Mouse (Mus musculus): ENCODE measurements around the gene Map2k1. TPM values are rescaled to one million over a fixed set of nuclear protein-coding genes. Genes with fewer than 3 reads are reported as not detected.
"Not testable (repeated sequence)": the region's sequence is repeated elsewhere in the genome, so short reads cannot be mapped to it uniquely, and the experiment has no call there.

Map2k1 gene
- 105 and 109 TPM in 2 replicates for polyA plus RNA-seq (2014; fragmentation: Nextera tagmentation; extraction: Ambion mirVana)

DNA sequence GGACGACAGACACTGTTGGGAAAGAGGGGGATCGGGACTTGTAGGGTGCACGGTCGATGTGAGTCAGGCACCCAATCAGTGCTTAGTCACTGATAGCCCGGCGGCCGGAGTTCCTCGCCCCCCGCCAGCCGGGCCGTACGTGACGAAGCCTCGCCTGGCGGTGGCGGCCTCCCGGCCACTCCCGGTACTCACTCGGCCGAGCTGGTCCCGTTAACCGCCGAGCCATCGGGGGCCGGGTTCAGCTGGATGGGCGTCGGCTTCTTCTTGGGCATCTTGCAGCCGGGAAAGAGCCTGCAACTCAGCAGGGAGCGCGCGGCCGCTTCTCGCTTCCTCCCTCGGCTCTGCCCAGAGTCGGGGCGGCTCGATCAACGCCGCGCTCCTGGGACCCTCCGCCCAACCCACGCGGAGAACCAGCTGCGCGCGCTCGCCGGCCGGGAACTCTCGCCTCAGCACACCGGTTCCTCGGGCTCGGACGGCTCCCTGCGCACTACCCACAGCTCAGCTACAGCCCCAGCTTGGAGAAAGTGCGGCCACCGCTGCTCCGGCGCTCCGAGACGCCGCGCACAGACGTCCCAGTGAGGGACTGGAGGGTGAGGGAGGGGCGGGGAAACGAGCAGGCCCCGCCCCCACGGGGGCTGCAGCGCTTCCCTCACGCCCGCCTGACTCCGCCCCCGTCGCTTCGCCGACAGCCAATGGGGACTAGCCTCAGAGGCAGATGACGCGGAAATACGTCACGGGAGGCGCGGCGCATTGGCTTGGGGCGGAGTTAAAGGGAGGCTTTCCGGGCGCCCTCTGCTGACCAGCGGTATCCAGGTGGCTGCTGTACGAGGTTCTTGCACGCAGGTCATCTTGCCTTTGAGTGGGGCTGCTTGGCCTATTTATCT is at the start of gene Map2k1:
Map2k1 (minus strand) TSS at position 611 of the 884 bp plus-strand sequence.
- peak within 1 kb of the TSS; percentile 92 for H3K27ac ChIP-seq (replicated peaks; ENCODE audit: low read depth, low read length)
- ATAC-seq (ENCODE audit: low read depth), result peak; percentile 96
- H3K36me3 ChIP-seq (ENCODE audit: control insufficient read depth, insufficient read depth, low read length), result no peaks in the 10 kb centered on the region
- WGBS, result under 1% methylated on average over 42 of the region's 89 CpGs
- H3K9ac ChIP-seq (ENCODE audit: low read depth, low read length), result peak within 1 kb of the TSS; percentile 92
- no peaks in the 10 kb centered on the region for H3K9me3 ChIP-seq (ENCODE audit: control insufficient read depth, low read length)
- no peaks in the 10 kb centered on the region for H3K27me3 ChIP-seq (replicated peaks; ENCODE audit: control insufficient read depth, insufficient read depth, low read length)
- peak; percentile 99 for DNase-seq (ENCODE audit: low spot score)
- peak within 1 kb of the TSS; percentile 84 for H3K4me2 ChIP-seq (ENCODE audit: low read depth, low read length)
- H3K4me3 ChIP-seq (ENCODE audit: low read depth, low read length), result peak within 1 kb of the TSS; percentile 97
- H3K4me1 ChIP-seq (ENCODE audit: control insufficient read depth, insufficient read depth, low read length), result peaks cover 14% of the 10 kb centered on the region

DNA sequence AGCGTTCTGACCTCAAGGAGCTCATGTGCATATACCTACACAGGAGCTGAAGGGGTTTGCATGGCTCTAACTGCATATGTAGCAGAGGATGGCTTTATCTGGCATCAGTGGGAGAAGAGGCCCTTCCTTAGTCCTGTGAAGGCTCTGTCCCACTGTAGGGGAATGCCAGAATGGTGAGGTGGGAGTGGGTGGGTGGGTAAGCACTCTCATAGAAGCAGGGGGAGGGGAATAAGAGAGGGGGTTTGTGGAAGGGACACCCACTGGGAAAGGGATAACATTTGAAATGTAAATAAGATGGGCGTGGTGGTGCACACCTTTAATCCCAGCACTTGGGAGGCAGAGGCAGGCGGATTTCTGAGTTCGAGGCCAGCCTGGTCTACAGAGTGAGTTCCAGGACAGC is 49.7 kb upstream of the Map2k1 start:
- ATAC-seq (ENCODE audit: low read depth); H3K9me3 ChIP-seq (ENCODE audit: control insufficient read depth, low read length); H3K27me3 ChIP-seq (replicated peaks; ENCODE audit: control insufficient read depth, insufficient read depth, low read length); H3K27ac ChIP-seq (replicated peaks; ENCODE audit: low read depth, low read length); DNase-seq (ENCODE audit: low spot score); H3K4me3 ChIP-seq (ENCODE audit: low read depth, low read length); H3K4me2 ChIP-seq (ENCODE audit: low read depth, low read length); H3K4me1 ChIP-seq (ENCODE audit: control insufficient read depth, insufficient read depth, low read length); H3K9ac ChIP-seq (ENCODE audit: low read depth, low read length): not testable (repeated sequence)
- peaks cover 90% of the 10 kb centered on the region for H3K36me3 ChIP-seq (ENCODE audit: control insufficient read depth, insufficient read depth, low read length)
- 86% methylated on average over 4 of the region's 4 CpGs for WGBS

DNA sequence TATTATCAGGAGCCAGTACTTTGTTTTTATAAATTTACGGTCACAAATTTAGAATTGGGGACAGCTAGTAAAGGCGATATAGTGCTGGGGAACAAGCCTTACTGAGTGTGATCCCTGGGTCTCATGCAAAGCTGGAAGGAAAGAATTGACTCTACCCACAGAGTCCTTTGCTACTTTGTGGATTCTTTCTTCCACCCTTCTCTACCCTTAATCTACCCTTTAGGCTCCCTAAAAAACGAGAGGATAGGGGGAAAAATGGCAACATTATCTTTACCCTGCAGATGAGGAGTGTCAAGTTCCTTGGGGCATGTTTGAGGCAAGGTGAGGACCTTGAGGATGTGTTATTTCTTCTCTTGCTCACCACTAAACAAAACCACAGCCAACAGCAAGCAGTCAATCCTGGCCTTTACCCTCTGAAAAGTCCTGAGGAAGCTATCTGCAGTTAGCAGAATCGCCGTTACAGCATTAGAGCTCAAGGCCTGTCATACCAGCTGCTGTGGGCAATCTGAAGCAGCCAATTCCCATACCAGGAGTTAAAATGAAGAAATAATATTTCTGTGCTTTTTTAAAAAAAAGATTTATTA is 29.1 kb upstream of the Map2k1 start:
- Histone ChIP-seq H3K9ac (ENCODE audit: low read depth, low read length) (peak overlapping the region; percentile 96), H3K4me1 (ENCODE audit: control insufficient read depth, insufficient read depth, low read length) (peaks cover 5% of the 10 kb centered on the region; the same call in 1 of the 2 replicates), H3K27ac (replicated peaks; ENCODE audit: low read depth, low read length) (no peak overlapping the region), H3K9me3 (ENCODE audit: control insufficient read depth, low read length) (no peaks in the 10 kb centered on the region), H3K4me2 (ENCODE audit: low read depth, low read length) (peak overlapping the region; percentile 60), H3K27me3 (replicated peaks; ENCODE audit: control insufficient read depth, insufficient read depth, low read length) (no peaks in the 10 kb centered on the region), H3K36me3 (ENCODE audit: control insufficient read depth, insufficient read depth, low read length) (0 out of 2 replicates have a peak, but pooled peaks cover 7% of the 10 kb centered on the region), H3K4me3 (ENCODE audit: low read depth, low read length) (peak overlapping the region; percentile 87)
- no peak for DNase-seq (ENCODE audit: low spot score)
- ATAC-seq (ENCODE audit: low read depth), result no peak
- WGBS, result 56% methylated on average over 5 of the region's 5 CpGs

DNA sequence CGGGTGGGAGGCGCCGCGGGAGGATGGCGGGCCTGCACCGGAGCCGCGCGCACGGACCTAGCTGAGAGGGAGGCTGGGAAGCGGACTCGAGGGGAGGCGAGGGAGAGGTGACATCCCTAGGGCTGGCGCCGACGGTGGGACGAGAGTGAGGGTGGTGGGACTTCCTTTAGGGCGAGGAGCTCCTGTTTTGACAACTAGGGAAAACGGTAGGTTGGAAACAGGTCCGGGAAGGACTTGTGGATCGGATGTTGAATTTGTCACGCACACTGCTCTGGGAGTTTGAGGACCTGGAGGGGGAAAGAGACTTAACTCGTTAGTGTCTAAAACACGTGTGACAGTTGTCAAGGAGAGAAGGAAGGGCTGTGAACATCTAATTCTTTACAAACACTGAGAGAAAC is 28.3 kb upstream of the Map2k1 start:
- peak overlapping the region; percentile 95 for H3K27ac ChIP-seq (replicated peaks; ENCODE audit: low read depth, low read length)
- 0% methylated on average over 23 of the region's 24 CpGs for WGBS
- peak; percentile 89 for ATAC-seq (ENCODE audit: low read depth)
- peak overlapping the region; percentile 87 for H3K4me3 ChIP-seq (ENCODE audit: low read depth, low read length)
- H3K9me3 ChIP-seq (ENCODE audit: control insufficient read depth, low read length), result no peaks in the 10 kb centered on the region
- peak overlapping the region; percentile 96 for H3K9ac ChIP-seq (ENCODE audit: low read depth, low read length)
- no peaks in the 10 kb centered on the region for H3K27me3 ChIP-seq (replicated peaks; ENCODE audit: control insufficient read depth, insufficient read depth, low read length)
- H3K4me1 ChIP-seq (ENCODE audit: control insufficient read depth, insufficient read depth, low read length), result peaks cover 5% of the 10 kb centered on the region; the same call in 1 of the 2 replicates
- H3K36me3 ChIP-seq (ENCODE audit: control insufficient read depth, insufficient read depth, low read length), result 0 out of 2 replicates have a peak, but pooled peaks cover 1% of the 10 kb centered on the region
- peak; percentile 55 for DNase-seq (ENCODE audit: low spot score)
- H3K4me2 ChIP-seq (ENCODE audit: low read depth, low read length), result peak overlapping the region; percentile 60

DNA sequence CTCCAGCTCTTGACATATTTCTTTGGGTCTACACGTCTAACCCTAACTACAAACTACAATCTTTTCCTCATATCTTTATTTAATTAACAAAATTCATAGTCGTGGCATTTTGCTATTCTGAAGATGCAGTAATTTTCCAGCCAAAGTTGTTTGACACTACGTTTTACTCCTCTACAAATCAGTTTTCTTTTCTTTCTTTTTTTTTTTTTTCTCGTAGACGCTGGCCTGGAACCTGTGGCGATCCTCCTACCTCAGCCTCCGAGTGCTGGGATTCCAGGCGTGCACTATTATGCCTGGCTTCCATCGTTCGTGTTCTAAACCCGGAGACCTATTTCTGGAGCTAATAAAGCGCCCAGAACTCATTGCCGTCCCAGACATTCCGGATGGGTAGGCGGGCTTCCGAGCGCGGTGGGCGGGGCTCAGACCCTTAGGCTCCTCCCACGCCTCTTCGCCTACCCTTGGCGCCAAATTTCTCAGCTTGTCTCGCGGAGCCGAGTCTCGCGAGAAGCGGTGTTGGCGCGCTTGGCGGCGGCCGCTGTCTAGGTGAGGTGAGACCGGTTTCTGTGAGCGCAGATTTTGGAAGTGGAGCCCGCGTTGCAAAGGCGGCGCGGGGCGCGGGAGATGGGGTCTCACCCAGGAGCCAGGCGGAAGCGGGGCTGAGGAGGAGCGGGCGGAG is 27.8 kb upstream of the Map2k1 start, which contains the start of gene Tipin:
Tipin (plus strand) TSS at position 477 of the 676 bp plus-strand sequence.
- WGBS, result 2% methylated on average over 41 of the region's 46 CpGs
- DNase-seq (ENCODE audit: low spot score) (peak; percentile 97), ATAC-seq (ENCODE audit: low read depth) (peak; percentile 96)
- peak within 1 kb of the TSS; percentile 87 for H3K4me3 ChIP-seq (ENCODE audit: low read depth, low read length)
- no peaks in the 10 kb centered on the region for H3K36me3 ChIP-seq (ENCODE audit: control insufficient read depth, insufficient read depth, low read length)
- peak within 1 kb of the TSS; percentile 95 for H3K27ac ChIP-seq (replicated peaks; ENCODE audit: low read depth, low read length)
- H3K9me3 ChIP-seq (ENCODE audit: control insufficient read depth, low read length), result no peaks in the 10 kb centered on the region
- H3K27me3 ChIP-seq (replicated peaks; ENCODE audit: control insufficient read depth, insufficient read depth, low read length), result no peaks in the 10 kb centered on the region
- peak within 1 kb of the TSS; percentile 96 for H3K9ac ChIP-seq (ENCODE audit: low read depth, low read length)
- H3K4me2 ChIP-seq (ENCODE audit: low read depth, low read length), result peak within 1 kb of the TSS; percentile 60
- peaks cover 5% of the 10 kb centered on the region; the same call in 1 of the 2 replicates for H3K4me1 ChIP-seq (ENCODE audit: control insufficient read depth, insufficient read depth, low read length)

DNA sequence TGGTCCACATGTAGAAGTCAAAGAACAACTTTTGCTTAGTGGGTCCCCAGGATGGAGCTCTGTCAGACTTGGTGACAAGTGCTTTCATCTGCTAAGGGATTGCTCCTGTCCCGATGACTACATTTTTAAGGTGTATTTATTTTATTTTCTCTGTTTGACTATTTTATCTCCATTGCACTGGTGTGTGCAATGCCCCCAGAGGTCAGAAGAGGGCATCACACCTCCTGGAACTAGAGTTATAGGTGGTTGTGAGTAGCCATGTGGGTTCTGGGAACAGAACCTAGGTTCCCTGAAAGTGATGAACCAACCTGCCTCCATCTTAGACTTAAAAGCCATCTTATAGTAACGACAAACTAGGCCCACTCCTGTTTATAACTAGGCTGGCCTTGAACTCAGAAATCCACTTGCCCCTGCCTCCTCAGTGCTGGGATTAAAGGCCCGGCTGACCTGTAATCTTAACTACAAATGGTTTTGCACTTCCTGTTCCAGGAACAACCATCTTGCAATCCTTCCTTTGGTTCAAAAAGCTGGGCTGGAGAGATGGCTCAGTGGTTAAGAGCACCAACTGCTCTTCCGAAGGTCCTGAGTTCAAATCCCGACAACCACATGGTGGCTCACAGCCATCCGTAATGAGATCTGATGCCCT is 25.4 kb upstream of the Map2k1 start:
- Histone ChIP-seq H3K4me3 (ENCODE audit: low read depth, low read length) (no peak overlapping the region), H3K36me3 (ENCODE audit: control insufficient read depth, insufficient read depth, low read length) (no peaks in the 10 kb centered on the region), H3K4me2 (ENCODE audit: low read depth, low read length) (no peak overlapping the region), H3K9ac (ENCODE audit: low read depth, low read length) (no peak overlapping the region), H3K27ac (replicated peaks; ENCODE audit: low read depth, low read length) (no peak overlapping the region), H3K9me3 (ENCODE audit: control insufficient read depth, low read length) (no peaks in the 10 kb centered on the region), H3K27me3 (replicated peaks; ENCODE audit: control insufficient read depth, insufficient read depth, low read length) (no peaks in the 10 kb centered on the region), H3K4me1 (ENCODE audit: control insufficient read depth, insufficient read depth, low read length) (peaks cover 5% of the 10 kb centered on the region; the same call in 1 of the 2 replicates)
- WGBS, result 97% methylated on average over 6 of the region's 6 CpGs
- no peak for ATAC-seq (ENCODE audit: low read depth)
- DNase-seq (ENCODE audit: low spot score), result no peak

DNA sequence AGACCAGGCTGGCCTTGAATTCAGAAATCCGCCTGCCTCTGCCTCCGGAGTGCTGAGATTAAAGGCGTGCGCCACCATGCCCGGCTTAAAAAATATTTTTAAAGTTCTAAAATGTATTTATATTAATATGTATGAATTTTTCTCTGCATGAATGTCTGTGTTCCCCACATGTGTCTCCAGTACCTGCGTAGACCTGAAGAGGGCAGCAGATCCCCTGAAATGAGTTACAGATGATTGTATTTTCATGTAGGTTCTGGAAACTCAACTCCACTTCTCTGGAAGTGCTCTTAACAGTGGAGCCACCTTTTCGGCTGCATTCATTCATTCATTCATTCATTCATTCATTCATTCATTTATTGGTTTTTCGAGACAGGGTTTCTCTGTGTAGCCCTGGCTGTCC is 24.3 kb upstream of the Map2k1 start:
- peaks cover 4% of the 10 kb centered on the region; the same call in 1 of the 2 replicates for H3K4me1 ChIP-seq (ENCODE audit: control insufficient read depth, insufficient read depth, low read length)
- no peak overlapping the region for H3K9ac ChIP-seq (ENCODE audit: low read depth, low read length)
- H3K27me3 ChIP-seq (replicated peaks; ENCODE audit: control insufficient read depth, insufficient read depth, low read length), result no peaks in the 10 kb centered on the region
- no peak overlapping the region for H3K4me2 ChIP-seq (ENCODE audit: low read depth, low read length)
- no peak overlapping the region for H3K4me3 ChIP-seq (ENCODE audit: low read depth, low read length)
- no peaks in the 10 kb centered on the region for H3K36me3 ChIP-seq (ENCODE audit: control insufficient read depth, insufficient read depth, low read length)
- ATAC-seq (ENCODE audit: low read depth) (no peak), DNase-seq (ENCODE audit: low spot score) (peak; percentile 61)
- no peaks in the 10 kb centered on the region for H3K9me3 ChIP-seq (ENCODE audit: control insufficient read depth, low read length)
- WGBS, result 75% methylated on average over 8 of the region's 8 CpGs
- no peak overlapping the region for H3K27ac ChIP-seq (replicated peaks; ENCODE audit: low read depth, low read length)

DNA sequence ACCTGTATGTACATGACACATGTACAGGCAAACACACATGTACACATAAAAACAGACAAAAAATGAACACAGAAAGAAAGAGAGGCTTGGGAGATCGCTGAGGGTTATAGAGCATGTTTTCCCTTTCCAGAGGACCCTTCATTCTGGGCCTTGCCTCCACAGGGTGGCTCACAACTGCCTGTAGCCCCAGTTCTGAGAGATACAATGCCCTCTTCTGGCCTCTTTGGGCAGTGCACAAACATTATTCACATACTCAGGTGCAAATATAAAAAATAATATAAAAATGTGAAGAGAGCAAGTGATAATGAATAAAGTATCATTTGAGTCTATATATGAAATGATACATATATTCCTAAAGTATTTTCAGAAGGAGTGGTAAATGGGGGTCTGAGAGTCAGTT is 21.5 kb upstream of the Map2k1 start:
- Histone ChIP-seq H3K4me2 (ENCODE audit: low read depth, low read length) (no peak overlapping the region), H3K4me1 (ENCODE audit: control insufficient read depth, insufficient read depth, low read length) (no peaks in the 10 kb centered on the region), H3K4me3 (ENCODE audit: low read depth, low read length) (no peak overlapping the region), H3K9ac (ENCODE audit: low read depth, low read length) (no peak overlapping the region), H3K27me3 (replicated peaks; ENCODE audit: control insufficient read depth, insufficient read depth, low read length) (no peaks in the 10 kb centered on the region), H3K9me3 (ENCODE audit: control insufficient read depth, low read length) (no peaks in the 10 kb centered on the region), H3K36me3 (ENCODE audit: control insufficient read depth, insufficient read depth, low read length) (no peaks in the 10 kb centered on the region), H3K27ac (replicated peaks; ENCODE audit: low read depth, low read length) (no peak overlapping the region)
- DNase-seq (ENCODE audit: low spot score) (no peak), ATAC-seq (ENCODE audit: low read depth) (no peak)
- WGBS, result 76% methylated on average over 1 of the region's 1 CpGs

All from embryonic facial prominence, embryonic 14.5 days (tissue).